Mouse (Mus musculus) kidney, postnatal 36 days (tissue): ENCODE results near the gene Anks1b.

Experiments
- DNase-seq, 2 experiments: peaks; one replicate each; pipeline ENCODE4 v3.0.0; 2021 to 2022; ENCODE audit warnings: mixed read lengths in 2 of 2

The Anks1b gene

GRCm38 (mm10) chr10:90679713-90680470 lies 806.6 kb downstream of the Anks1b start:
- no peak for DNase-seq

DNA sequence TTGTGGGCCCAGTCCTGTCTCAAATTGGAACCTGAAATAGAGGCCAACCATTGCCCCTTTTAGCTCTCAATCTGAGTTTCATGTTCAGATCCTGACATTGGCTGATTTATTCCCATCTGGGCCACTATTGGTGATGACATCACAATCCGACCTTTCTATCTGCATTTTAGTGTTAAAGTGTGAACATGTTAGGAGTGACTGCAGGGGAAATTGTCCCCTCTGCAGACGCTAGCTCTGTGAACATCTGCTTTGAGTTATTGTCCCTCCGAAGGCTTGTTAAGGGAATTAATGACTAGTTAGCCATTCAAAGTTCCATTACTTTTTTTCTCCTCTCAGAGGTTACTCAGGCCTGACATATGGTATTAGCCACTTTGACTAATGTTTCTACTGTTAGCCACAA lies 810.5 kb downstream of the Anks1b start:
- no peak for DNase-seq

GRCm38 (mm10) chr10:90685367-90685766 lies 812.1 kb downstream of the Anks1b start:
- no peak for DNase-seq

- DNase-seq = no peak
Measured at GRCm38 (mm10) chr10:90688153-90688552, 814.8 kb downstream of the Anks1b start.

- no peak for DNase-seq
Measured at GRCm38 (mm10) chr10:90688696-90689252, 815.5 kb downstream of the Anks1b start.

DNA sequence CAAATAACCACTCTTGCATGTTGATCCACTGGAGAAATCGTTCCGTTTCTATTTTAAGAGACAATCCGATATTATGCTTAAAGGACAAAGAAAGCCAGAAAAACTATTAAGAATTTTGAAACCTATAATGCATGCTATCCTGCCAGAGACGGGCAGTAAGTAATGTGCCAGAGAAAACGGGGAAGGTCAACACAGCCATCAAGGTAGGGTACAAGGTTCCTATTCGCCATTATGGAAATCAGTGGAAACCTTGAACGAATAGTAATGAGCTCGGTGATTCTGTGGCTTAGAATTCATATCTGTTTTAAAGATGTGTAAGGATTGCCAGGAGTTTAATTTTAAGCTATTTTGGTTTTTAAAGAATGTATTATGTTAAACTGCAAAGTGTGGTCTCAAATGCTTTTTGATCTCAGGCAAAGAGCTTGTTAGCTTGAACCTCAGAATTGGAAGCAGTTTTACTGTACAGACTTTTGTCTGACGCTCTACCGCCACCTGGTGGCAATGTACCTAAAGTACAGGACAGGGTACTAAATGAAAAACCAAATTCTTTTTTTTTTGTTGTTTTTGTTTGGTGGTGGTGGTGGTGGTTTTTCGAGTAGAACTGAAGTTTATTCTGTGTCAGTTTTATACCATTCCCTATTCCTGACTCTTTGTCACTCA lies 816.7 kb downstream of the Anks1b start:
- peak; percentile 32 to 86 for DNase-seq

- DNase-seq = no peak
Measured at GRCm38 (mm10) chr10:90696687-90697086, 823.4 kb downstream of the Anks1b start.

GRCm38 (mm10) chr10:90697413-90697812 lies 824.1 kb downstream of the Anks1b start:
- DNase-seq = peak in 1 of 2 experiments; percentile 8

DNA sequence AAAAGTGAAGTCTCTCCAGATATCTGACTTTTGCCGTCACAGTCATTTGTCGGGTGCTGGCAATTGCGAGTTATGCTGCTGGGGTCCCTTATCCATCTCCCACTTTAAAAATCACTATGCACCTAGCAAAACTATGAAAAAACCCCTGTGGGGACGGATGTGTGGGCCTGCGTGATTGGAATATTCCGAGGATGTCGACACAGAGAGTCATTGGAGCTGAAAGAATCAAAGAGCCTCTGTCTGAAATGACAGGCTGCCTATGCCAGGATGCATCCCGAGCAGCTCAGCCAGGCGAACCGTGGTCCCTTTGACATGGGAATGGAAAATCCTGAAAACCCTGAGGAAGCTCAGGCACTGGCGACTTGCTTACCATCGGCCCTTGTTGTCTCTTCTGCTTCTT lies 825.9 kb downstream of the Anks1b start:
- DNase-seq = no peak

DNA sequence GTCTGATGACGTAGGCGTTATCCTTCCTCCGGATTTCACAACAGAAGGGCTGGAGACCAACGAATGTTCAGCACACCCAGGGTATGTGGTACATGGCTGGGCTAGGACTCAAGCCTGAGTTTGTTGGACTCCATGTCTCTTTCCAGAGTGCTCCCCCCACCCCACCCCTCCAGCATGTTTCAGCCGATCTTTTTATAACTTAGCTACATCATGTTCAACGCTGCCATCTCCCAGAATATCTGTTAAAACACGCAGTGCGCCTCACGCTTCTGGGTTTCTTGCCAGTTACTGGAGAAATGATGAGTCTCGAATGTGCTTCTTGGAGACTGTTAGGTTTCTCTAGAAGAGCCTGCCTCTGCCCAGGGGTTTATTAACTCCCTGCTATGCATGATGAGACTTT lies 831.3 kb downstream of the Anks1b start:
- no peak for DNase-seq

DNA sequence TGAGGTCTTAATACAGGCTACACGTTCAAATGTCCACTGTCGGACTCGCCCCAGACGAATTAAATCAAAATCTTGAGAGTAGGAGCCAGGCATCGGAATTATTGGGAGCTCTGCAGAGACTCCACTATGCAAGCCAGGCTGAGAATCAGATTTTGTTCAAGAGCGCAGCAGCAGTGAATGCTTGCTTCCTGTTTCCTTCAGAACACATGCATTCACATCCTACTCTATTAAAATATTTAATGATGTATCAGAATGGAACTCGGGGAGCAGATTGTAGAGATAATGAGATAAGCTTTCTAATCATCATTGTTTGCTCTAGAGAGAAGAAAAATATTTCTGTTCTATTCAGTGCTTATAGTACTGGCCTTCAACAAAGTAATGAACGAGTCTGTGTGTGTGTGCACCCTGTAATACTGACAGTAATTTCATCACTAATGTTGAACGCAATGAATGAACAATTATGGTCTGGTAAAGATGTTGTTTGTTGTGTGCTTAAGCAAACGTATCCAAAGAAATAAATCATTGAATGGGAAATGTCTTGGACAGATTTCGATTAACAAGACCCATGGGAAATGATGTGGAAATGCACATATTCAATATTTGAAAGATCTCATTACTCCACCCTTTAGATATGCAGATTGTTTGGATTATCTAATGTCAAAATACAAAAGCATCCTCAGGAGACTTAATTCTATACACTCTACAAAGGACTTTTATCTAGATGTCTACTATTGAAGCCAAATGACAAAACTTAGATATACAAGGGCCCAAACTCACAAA lies 835.7 kb downstream of the Anks1b start:
- no peak for DNase-seq

GRCm38 (mm10) chr10:90709602-90709931 lies 836.3 kb downstream of the Anks1b start:
- DNase-seq = no peak

DNA sequence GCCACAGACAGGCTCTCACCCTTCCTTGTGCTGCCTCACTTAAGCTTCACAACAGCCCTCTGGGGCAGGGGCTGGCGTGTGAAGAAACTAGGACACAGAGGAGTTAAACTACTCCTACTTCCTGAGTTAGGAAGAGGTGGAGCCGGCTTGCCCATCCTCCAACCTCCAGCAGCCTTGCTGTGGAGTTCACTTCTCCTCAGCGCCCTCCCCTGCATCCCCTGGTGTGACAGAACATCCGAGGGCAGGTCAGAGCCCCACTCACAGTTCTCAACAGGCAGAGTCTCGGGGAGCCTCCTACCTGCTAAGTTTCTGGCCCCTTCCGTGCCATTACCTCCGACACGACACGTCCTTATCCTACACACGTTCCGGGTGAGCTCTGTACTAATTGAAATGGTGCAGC lies 844.7 kb downstream of the Anks1b start:
- DNase-seq = no peak

DNA sequence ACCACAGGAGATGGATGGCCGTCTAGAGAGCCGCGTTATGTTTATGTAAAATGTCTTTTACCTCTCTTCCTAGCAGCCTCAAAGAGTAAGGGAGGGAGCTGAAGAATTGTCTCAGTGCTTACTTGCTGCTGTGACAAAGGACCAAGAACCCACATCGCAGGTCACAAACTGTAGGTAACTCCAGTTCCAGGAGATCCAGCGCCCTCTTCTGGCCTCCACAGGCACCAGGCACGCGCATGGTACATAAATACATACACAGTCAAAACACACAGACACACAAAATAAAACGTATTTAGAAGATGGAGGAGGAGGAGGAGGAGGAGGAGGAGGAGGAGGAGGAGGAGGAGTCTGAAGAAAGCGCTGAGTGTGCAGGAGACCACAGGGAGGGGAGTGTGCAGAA lies 845.4 kb downstream of the Anks1b start:
- no peak for DNase-seq

GRCm38 (mm10) chr10:90719996-90720395 lies 846.7 kb downstream of the Anks1b start:
- DNase-seq = no peak

- DNase-seq = no peak
Measured at GRCm38 (mm10) chr10:90723071-90723494, 849.8 kb downstream of the Anks1b start.

DNA sequence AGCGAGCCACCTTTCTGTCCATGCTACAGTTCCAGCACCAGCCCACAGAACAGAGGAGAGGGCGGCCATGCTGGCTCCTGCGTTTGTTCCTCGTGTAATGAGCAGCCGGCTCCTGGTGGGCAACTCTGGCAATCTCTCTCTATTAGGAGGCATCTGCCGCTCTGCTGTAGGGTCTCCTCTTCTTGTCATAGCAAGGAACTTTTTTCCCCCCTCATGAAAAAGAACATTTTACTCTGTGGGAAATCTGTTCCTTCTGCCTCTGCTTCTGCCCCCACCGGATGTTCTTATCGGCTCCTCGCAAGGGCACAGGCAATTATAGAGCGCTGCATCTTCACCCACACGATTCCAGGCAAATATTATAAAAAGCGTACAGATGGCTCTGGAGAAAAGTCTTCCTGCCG lies 850.6 kb downstream of the Anks1b start:
- no peak for DNase-seq

- DNase-seq = no peak
Measured at GRCm38 (mm10) chr10:90724931-90725330, 851.6 kb downstream of the Anks1b start.

DNA sequence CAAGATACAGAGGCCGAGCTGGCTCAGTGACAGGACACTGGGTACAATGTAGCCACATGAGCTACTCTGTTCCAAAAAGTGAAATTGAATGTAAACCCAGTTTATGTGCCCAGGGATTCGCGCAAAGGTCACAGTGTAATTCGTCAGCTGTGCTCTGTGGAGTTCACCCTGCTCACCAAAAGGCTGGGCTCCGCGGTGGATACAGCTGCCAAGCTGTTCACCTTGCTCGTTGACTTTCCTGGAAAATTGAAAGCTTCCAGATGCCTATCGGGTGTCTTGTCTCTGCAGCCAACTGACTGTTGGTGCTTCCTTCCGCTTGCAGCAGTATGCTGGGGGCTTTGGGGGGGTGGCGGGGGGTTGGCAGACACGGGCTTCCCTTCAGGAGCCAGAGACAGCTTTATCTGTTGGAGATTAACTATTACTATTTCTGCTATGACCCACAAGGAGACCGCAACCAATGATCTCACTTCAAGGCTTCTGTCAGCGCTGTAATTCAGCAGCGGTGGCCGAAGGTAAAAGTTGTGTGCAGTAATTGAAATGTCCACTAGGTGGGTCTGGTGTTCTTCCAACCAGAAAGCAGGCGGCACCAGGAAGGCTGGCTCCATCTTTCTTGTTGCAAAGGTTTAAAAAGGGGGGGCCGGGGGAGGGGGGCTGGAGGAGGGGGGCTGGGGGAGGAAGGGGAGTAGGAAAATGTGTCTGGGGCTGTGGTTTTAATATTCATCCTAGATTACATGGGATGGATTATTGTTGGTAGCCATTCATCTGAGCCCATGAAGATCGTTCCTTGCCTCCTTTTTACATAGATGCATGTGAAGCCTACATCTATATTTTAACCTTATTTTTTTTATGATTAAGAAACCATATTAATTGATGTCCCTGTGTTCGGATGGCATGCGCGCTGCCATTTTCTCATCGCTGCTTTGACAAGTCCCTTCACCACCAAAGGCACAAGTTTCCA lies 855.4 kb downstream of the Anks1b start:
- DNase-seq = peak; percentile 69 to 74

DNA sequence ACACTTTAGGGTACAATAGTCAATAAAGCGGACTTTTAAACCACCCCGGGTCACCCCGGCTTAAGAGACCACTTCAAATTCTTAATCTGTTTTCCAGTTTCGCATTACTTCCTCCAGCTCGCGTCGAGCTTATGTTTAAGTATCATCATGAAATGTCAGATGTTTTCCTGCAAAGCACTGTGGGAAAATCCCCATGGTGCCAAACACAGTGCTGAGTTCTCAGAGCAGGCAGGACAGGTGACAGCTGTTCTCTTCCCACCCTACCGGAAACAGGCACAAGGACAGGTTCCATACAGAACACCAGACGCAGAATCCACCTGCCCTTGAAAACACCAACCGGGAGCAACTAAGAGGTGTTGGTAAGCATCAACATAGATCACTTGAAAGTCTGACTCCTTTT lies 856.2 kb downstream of the Anks1b start:
- DNase-seq = no peak

DNA sequence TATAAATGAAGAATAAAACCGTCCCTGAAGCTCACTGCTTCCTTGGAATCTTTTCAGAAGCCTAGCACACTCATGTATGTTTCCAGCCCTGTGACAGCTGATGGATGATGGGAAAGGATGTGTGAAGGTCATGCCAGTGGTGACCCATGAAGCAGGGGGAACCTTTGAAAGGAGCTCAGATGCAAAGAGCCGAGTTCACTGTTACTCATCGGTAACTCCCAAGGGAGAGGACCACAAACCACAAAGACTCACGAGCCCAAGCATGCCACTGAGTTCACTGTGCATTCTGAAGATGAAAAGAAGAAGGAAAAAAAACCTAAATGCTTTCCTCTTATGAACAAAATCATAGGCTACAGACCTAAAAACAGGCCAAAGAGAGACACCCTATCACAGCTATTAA lies 859.5 kb downstream of the Anks1b start:
- DNase-seq = no peak

- peak; percentile 7 to 59 for DNase-seq
Measured at GRCm38 (mm10) chr10:90733632-90734031, 860.3 kb downstream of the Anks1b start.
